Mouse (Mus musculus): ENCODE data around the gene Vamp2. TPM values are rescaled to one million over a fixed set of nuclear protein-coding genes. Genes with fewer than 3 reads are reported as not detected.

The Vamp2 gene
- 48.6 and 55.5 TPM in 2 replicates for polyA plus RNA-seq (2015; fragmentation: Nextera tagmentation; extraction: Ambion mirVana)

GRCm38 (mm10) chr11:69088103-69088855 is at the start of gene Vamp2:
TSS of gene Vamp2 (plus strand) at chr11:69088490.

GRCm38 (mm10) chr11:69045531-69046394 is 42.5 kb upstream of the Vamp2 start, which contains the start of gene Aurkb:
TSS of gene Aurkb (plus strand) at chr11:69045647.

GRCm38 (mm10) chr11:69059357-69059974 is 28.8 kb upstream of the Vamp2 start, which contains the start of gene Borcs6:
TSS of gene Borcs6 (plus strand) at chr11:69059717.

GRCm38 (mm10) chr11:69070590-69071222 is 17.6 kb upstream of the Vamp2 start, which contains the start of gene Tmem107:
TSS of gene Tmem107 (plus strand) at chr11:69070806.

GRCm38 (mm10) chr11:69094697-69095429 is 6.6 kb downstream of the Vamp2 start, which contains the start of gene Per1:
TSS of gene Per1 (plus strand) at chr11:69095217.

GRCm38 (mm10) chr11:69120221-69121000 is 32.1 kb downstream of the Vamp2 start, which contains the start of gene Hes7:
TSS of gene Hes7 (plus strand) at chr11:69120404.

GRCm38 (mm10) chr11:69122336-69122951 is 34.2 kb downstream of the Vamp2 start, which contains the start of gene 9130213A22Rik:
TSS of gene 9130213A22Rik (minus strand) at chr11:69122589.

DNA sequence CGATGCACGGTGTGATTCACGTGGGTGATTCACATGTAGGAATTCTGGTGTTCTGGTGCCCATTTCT is 37.4 kb downstream of the Vamp2 start, which contains the start of gene Aloxe3:
Aloxe3 (plus strand) TSS at position 45 of the 67 bp plus-strand sequence.

Other genes starting within 250 kb of the Vamp2 start
- 79.9 and 88.8 TPM in 2 replicates for gene Ndel1, start 216.6 kb upstream of the Vamp2 start, polyA plus RNA-seq (2015; fragmentation: Nextera tagmentation; extraction: Ambion mirVana)
- not detected in 2 replicates for gene Rnf222, start 199.9 kb upstream of the Vamp2 start, polyA plus RNA-seq (2015; fragmentation: Nextera tagmentation; extraction: Ambion mirVana)
- 870 and 884 TPM in 2 replicates for gene Rpl26, start 186.9 kb upstream of the Vamp2 start, polyA plus RNA-seq (2015; fragmentation: Nextera tagmentation; extraction: Ambion mirVana)
- not detected in 2 replicates for gene Odf4, start 161.4 kb upstream of the Vamp2 start, polyA plus RNA-seq (2015; fragmentation: Nextera tagmentation; extraction: Ambion mirVana)
- gene Arhgef15, start 131.0 kb upstream of the Vamp2 start, polyA plus RNA-seq (2015; fragmentation: Nextera tagmentation; extraction: Ambion mirVana): 2.3 and 2.5 TPM in 2 replicates
- 5.3 and 7.2 TPM in 2 replicates for gene Slc25a35, start 120.4 kb upstream of the Vamp2 start, polyA plus RNA-seq (2015; fragmentation: Nextera tagmentation; extraction: Ambion mirVana)
- 31.2 and 32.5 TPM in 2 replicates for gene Rangrf, start 113.3 kb upstream of the Vamp2 start, polyA plus RNA-seq (2015; fragmentation: Nextera tagmentation; extraction: Ambion mirVana)
- gene Pfas, start 80.0 kb upstream of the Vamp2 start, polyA plus RNA-seq (2015; fragmentation: Nextera tagmentation; extraction: Ambion mirVana): 9.6 and 10.6 TPM in 2 replicates
- gene Ctc1, start 72.6 kb upstream of the Vamp2 start, polyA plus RNA-seq (2015; fragmentation: Nextera tagmentation; extraction: Ambion mirVana): 16.5 and 21.5 TPM in 2 replicates
- 20.7 and 30.7 TPM in 2 replicates for gene Aurkb, start 42.8 kb upstream of the Vamp2 start, polyA plus RNA-seq (2015; fragmentation: Nextera tagmentation; extraction: Ambion mirVana)
- gene Borcs6, start 28.8 kb upstream of the Vamp2 start, polyA plus RNA-seq (2015; fragmentation: Nextera tagmentation; extraction: Ambion mirVana): 11.9 and 12.3 TPM in 2 replicates
- 33.3 and 39.1 TPM in 2 replicates for gene Tmem107, start 17.7 kb upstream of the Vamp2 start, polyA plus RNA-seq (2015; fragmentation: Nextera tagmentation; extraction: Ambion mirVana)
- gene Per1, start 6.7 kb downstream of the Vamp2 start, polyA plus RNA-seq (2015; fragmentation: Nextera tagmentation; extraction: Ambion mirVana): 14.4 and 17.4 TPM in 2 replicates
- 0.11 and 0.26 TPM in 2 replicates for gene Hes7, start 31.9 kb downstream of the Vamp2 start, polyA plus RNA-seq (2015; fragmentation: Nextera tagmentation; extraction: Ambion mirVana)
- gene 9130213A22Rik, start 34.1 kb downstream of the Vamp2 start, polyA plus RNA-seq (2015; fragmentation: Nextera tagmentation; extraction: Ambion mirVana): 0.45 and 0.59 TPM in 2 replicates
- 8.5 and 10.1 TPM in 2 replicates for gene Aloxe3, start 37.4 kb downstream of the Vamp2 start, polyA plus RNA-seq (2015; fragmentation: Nextera tagmentation; extraction: Ambion mirVana)
- 0.05 and 0.11 TPM in 2 replicates for gene Alox12b, start 68.5 kb downstream of the Vamp2 start, polyA plus RNA-seq (2015; fragmentation: Nextera tagmentation; extraction: Ambion mirVana)
- gene Alox8, start 109.4 kb downstream of the Vamp2 start, polyA plus RNA-seq (2015; fragmentation: Nextera tagmentation; extraction: Ambion mirVana): not detected in 2 replicates
- 0.05 TPM in 2 replicates for gene Gucy2e, start 148.5 kb downstream of the Vamp2 start, polyA plus RNA-seq (2015; fragmentation: Nextera tagmentation; extraction: Ambion mirVana)
- gene Cntrob, start 235.3 kb downstream of the Vamp2 start, polyA plus RNA-seq (2015; fragmentation: Nextera tagmentation; extraction: Ambion mirVana): 5.5 and 7.2 TPM in 2 replicates
- gene Trappc1, start 235.5 kb downstream of the Vamp2 start, polyA plus RNA-seq (2015; fragmentation: Nextera tagmentation; extraction: Ambion mirVana): 114 and 128 TPM in 2 replicates
- 0.68 and 0.81 TPM in 2 replicates for gene Kcnab3, start 237.8 kb downstream of the Vamp2 start, polyA plus RNA-seq (2015; fragmentation: Nextera tagmentation; extraction: Ambion mirVana)

Measured in urinary bladder, postnatal 0 days (tissue).